Mouse (Mus musculus) midbrain, embryonic 16.5 days (tissue): ENCODE data around the gene Cacna1d. TPM values are rescaled to one million over a fixed set of nuclear protein-coding genes. Genes with fewer than 3 reads are reported as not detected.
A peak's percentile ranks its signal among the peaks of the same experiment; 100 is the strongest.

Experiments used
- ATAC-seq: fragments of 200-750 bp; cut with Nextera tagmentation; 2 replicates; pipeline ENCODE4 v1.8.0; 2017; ENCODE audit warnings: moderate TSS enrichment
- H3K27ac ChIP-seq: fragments of 300-500 bp; sonication (generic); 2 replicates; pipeline ENCODE4 v1.5.1; 2014; ENCODE audit warnings: mild to moderate bottlenecking, low read length, mixed read lengths
- H3K27me3 ChIP-seq: fragments of 300-500 bp; sonication (generic); 2 replicates; pipeline ENCODE4 v1.6.1; 2014; ENCODE audit warnings: low read depth, low read length, mixed read lengths; ENCODE audit not compliant: control insufficient read depth, insufficient read depth
- H3K36me3 ChIP-seq: fragments of 300-500 bp; sonication (generic); 2 replicates; pipeline ENCODE4 v1.6.1; 2014; ENCODE audit warnings: mild to moderate bottlenecking, low read length, moderate library complexity, mixed read lengths; ENCODE audit not compliant: control insufficient read depth, insufficient read depth
- H3K4me1 ChIP-seq: fragments of 300-500 bp; sonication (generic); 2 replicates; pipeline ENCODE4 v1.6.1; 2014; ENCODE audit warnings: mild to moderate bottlenecking, low read length, mixed read lengths; ENCODE audit not compliant: control insufficient read depth, insufficient read depth
- H3K4me2 ChIP-seq: fragments of 300-500 bp; sonication (generic); 2 replicates; pipeline ENCODE4 v1.6.1; 2014; ENCODE audit warnings: mild to moderate bottlenecking, low read length, mixed read lengths
- H3K4me3 ChIP-seq: fragments of 300-500 bp; sonication (generic); 2 replicates; pipeline ENCODE4 v1.5.1; 2014; ENCODE audit warnings: low read depth, mild to moderate bottlenecking, low read length, moderate library complexity, mixed read lengths
- H3K9ac ChIP-seq: fragments of 300-500 bp; sonication (generic); 2 replicates; pipeline ENCODE4 v1.6.1; 2014; ENCODE audit warnings: low read depth, low read length, mixed read lengths
- H3K9me3 ChIP-seq: fragments of 300-500 bp; sonication (generic); replicated peaks from 2 replicates; pipeline ENCODE4 v1.6.1; 2014; ENCODE audit warnings: mild to moderate bottlenecking, low read length, mixed read lengths; ENCODE audit not compliant: control insufficient read depth, poor library complexity, severe bottlenecking
- WGBS: fragments of 180-500 bp; shearing (Covaris S2); extraction: QIAGEN DNeasy Blood & Tissue Kit; methylation state at CpG from one replicate; pipeline ENCODE4 v1.1.7; 2014; 5-methylcytosine and 5-hydroxymethylcytosine counted together
- polyA plus RNA-seq: library from polyadenylated mRNA; unstranded; fragments of >200 nt; fragmentation: Nextera tagmentation; extraction: Ambion mirVana; gene quantifications from 2 replicates; pipeline ENCODE4 v1.2.1, GENCODE M21; 2015

Cacna1d gene
- polyA plus RNA-seq = 10.5 and 12.4 TPM in 2 replicates

GRCm38 (mm10) chr14:30491342-30491741, at the start of gene Cacna1d:
Cacna1d (minus strand) TSS chr14:30491455.
- Histone ChIP-seq H3K4me3 (no peak within 1 kb of the TSS), H3K4me1 (no peaks in the 10 kb centered on the region), H3K9me3 (no peaks in the 10 kb centered on the region), H3K27me3 (no peaks in the 10 kb centered on the region), H3K36me3 (peaks cover 20% of the 10 kb centered on the region; the same call in 1 of the 2 replicates), H3K27ac (no peak within 1 kb of the TSS), H3K4me2 (no peak within 1 kb of the TSS), H3K9ac (no peak within 1 kb of the TSS)
- WGBS = 91% methylated on average over 9 of the region's 9 CpGs
- no peak for ATAC-seq

DNA sequence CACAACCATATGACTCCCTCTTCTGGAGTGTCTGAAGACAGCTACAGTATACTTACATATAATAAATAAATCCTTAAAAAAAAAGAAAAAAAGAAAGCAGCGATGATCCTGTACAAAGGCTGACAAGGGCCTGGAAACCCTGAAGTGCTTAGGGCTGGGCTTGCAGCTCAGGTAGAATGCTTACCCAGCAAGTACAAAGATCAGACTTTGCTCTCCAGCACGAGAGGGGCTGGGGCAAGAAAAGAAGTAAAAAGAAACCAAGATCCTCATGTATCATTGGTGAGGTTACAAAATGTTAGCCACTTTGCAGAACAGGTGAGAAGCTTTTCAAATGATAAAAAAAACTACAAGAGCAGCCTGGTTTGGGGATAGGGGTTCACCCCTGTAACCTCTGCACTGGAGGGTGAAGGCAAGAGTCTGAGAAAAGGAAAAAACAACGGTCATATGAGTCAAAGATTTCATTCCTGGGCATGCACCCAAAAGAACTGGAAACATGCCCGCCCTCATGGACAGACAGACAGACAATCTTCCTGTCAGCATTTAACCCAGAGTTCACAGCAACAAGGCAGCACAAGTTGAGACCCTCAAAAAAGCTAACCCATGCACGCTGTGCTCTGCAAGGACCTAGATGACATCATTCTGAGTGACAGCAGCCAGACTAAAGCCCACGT, 42.7 kb upstream of the Cacna1d start:
- Histone ChIP-seq H3K27ac (no peak overlapping the region), H3K4me2 (no peak overlapping the region), H3K4me1 (no peaks in the 10 kb centered on the region; the same call in 1 of the 2 replicates), H3K9me3 (no peaks in the 10 kb centered on the region), H3K36me3 (no peaks in the 10 kb centered on the region; the same call in 1 of the 2 replicates), H3K4me3 (no peak overlapping the region), H3K9ac (no peak overlapping the region), H3K27me3 (no peaks in the 10 kb centered on the region)
- ATAC-seq = no peak
- 84% methylated on average over 6 of the region's 6 CpGs for WGBS

DNA sequence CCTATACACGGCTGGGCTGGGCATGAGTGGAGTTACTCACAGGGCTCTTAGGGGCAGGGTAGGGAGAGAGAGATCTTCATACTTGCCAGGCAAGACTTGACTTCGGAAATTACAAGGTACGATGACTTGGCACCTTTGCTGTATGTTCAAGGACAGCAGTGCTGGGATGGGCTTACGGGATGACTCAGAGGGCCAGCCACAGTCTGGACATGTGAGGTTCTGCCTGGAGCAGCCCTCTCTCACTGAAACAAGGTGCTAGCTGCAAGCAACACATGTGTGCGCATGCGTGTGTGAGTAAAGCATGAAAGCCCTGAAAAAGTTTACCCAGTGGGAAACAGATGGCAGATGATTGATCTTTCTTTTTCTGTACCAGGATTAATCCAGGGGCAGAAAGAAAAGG, 40.6 kb upstream of the Cacna1d start:
- Histone ChIP-seq H3K4me1 (no peaks in the 10 kb centered on the region; the same call in 1 of the 2 replicates), H3K4me3 (no peak overlapping the region), H3K27me3 (no peaks in the 10 kb centered on the region), H3K36me3 (peaks cover 3% of the 10 kb centered on the region), H3K9ac (no peak overlapping the region), H3K27ac (no peak overlapping the region), H3K9me3 (no peaks in the 10 kb centered on the region), H3K4me2 (no peak overlapping the region)
- ATAC-seq = no peak
- WGBS = 93% methylated on average over 6 of the region's 6 CpGs

- ATAC-seq = no peak
- WGBS = 66% methylated on average over 5 of the region's 5 CpGs
Observed at GRCm38 (mm10) chr14:30531431-30531830, 40.2 kb upstream of the Cacna1d start.

DNA sequence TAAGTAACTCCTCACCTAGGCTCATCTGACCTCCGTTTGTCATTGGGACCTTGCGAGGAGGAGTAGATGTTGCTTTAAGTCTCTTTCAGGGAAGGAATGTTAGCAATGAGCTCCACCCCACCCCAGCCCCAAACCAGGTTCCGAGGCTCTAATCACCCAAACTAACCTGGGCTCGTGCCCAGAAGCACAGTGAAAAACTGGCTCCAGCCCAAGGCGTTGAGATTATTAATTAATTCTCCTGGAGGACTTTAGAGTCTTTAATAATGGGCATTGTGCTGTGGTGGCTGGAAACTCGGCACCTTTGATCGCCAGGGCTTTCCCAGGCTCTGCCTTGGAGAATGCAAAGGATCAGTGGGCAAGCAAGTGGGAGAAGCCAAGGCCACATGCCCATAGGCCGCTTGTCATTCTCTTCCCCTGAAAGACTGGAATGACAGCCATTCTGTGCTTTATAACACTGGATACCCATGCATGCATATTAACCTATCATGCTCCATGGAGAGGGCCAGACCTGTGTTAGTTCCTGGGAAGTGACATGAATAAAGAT, 39.5 kb upstream of the Cacna1d start:
- Histone ChIP-seq H3K27ac (no peak overlapping the region), H3K4me3 (no peak overlapping the region), H3K36me3 (peaks cover 11% of the 10 kb centered on the region), H3K4me1 (no peaks in the 10 kb centered on the region; the same call in 1 of the 2 replicates), H3K9ac (no peak overlapping the region), H3K4me2 (no peak overlapping the region), H3K27me3 (no peaks in the 10 kb centered on the region), H3K9me3 (no peaks in the 10 kb centered on the region)
- 0 out of 2 replicates have a peak, but pooled peaks have one; percentile 51 for ATAC-seq
- 55% methylated on average over 8 of the region's 8 CpGs for WGBS

More at GRCm38 (mm10) chr14:30531431-30531830, 40.2 kb upstream of the Cacna1d start:
- H3K4me3 ChIP-seq = no peak overlapping the region
- H3K9me3 ChIP-seq = no peaks in the 10 kb centered on the region
- H3K9ac ChIP-seq = no peak overlapping the region
- peaks cover 6% of the 10 kb centered on the region for H3K36me3 ChIP-seq
- H3K27me3 ChIP-seq = no peaks in the 10 kb centered on the region
- H3K4me2 ChIP-seq = no peak overlapping the region
- H3K4me1 ChIP-seq = no peaks in the 10 kb centered on the region; the same call in 1 of the 2 replicates
- no peak overlapping the region for H3K27ac ChIP-seq

- no peak overlapping the region for H3K9ac ChIP-seq
- no peaks in the 10 kb centered on the region; the same call in 1 of the 2 replicates for H3K4me1 ChIP-seq
- H3K4me3 ChIP-seq = no peak overlapping the region
- no peak overlapping the region for H3K27ac ChIP-seq
- H3K27me3 ChIP-seq = no peaks in the 10 kb centered on the region
- H3K4me2 ChIP-seq = no peak overlapping the region
- no peaks in the 10 kb centered on the region for H3K9me3 ChIP-seq
- H3K36me3 ChIP-seq = peaks cover 11% of the 10 kb centered on the region
- ATAC-seq = no peak
- 96% methylated on average over 12 of the region's 12 CpGs for WGBS
Observed at GRCm38 (mm10) chr14:30529454-30529853, 38.2 kb upstream of the Cacna1d start.

DNA sequence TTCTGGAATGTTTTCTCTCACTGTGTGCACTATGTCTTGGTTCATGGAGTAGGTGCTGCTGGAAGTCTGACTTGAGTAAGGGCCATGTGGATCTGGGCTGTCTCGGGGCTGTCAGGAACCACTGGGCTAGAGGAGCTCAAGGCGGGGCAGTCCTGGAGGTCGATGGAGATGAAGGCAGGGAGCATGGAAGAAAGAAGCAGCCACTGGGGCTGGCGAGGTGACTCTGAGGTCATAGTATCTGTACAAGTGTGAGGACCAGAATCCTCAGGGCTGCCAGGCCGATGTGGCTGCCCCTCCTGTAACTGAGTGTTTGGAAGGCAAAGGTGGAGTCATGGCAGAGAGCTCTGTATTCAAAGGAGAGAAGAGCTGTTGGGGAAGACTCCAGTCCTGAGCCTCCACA, 37.7 kb upstream of the Cacna1d start:
- no peak overlapping the region for H3K4me3 ChIP-seq
- H3K27me3 ChIP-seq = no peaks in the 10 kb centered on the region
- H3K36me3 ChIP-seq = peaks cover 11% of the 10 kb centered on the region
- no peaks in the 10 kb centered on the region; the same call in 1 of the 2 replicates for H3K4me1 ChIP-seq
- H3K27ac ChIP-seq = no peak overlapping the region
- WGBS = 89% methylated on average over 5 of the region's 5 CpGs
- H3K4me2 ChIP-seq = no peak overlapping the region
- no peak overlapping the region for H3K9ac ChIP-seq
- no peak for ATAC-seq
- no peaks in the 10 kb centered on the region for H3K9me3 ChIP-seq

DNA sequence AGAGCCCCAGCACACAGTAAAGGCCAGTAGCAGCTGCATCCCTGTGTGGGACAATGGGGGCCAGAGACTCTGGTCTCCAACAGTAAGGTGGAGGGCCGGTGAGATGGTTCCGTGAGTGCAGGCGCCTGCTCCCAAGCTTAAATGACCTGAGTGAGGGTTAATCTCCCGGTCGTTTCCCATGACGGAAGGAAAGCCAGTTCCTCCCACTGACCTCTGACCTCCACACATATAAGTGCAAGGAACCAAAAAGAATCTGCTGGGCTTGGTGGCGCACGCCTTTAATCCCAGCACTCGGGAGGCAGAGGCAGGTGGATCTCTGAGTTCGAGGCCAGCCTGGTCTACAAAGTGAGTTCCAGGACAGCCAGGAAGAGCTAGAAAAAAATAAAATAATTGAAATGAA, 37.1 kb upstream of the Cacna1d start:
- Histone ChIP-seq H3K27me3 (no peaks in the 10 kb centered on the region), H3K4me1 (no peaks in the 10 kb centered on the region; the same call in 1 of the 2 replicates), H3K9ac (no peak overlapping the region), H3K36me3 (peaks cover 15% of the 10 kb centered on the region), H3K27ac (no peak overlapping the region), H3K9me3 (no peaks in the 10 kb centered on the region), H3K4me3 (no peak overlapping the region), H3K4me2 (no peak overlapping the region)
- 87% methylated on average over 10 of the region's 10 CpGs for WGBS
- no peak for ATAC-seq

- 82% methylated on average over 6 of the region's 6 CpGs for WGBS
- Histone ChIP-seq H3K4me1 (no peaks in the 10 kb centered on the region), H3K36me3 (peaks cover 45% of the 10 kb centered on the region), H3K9ac (no peak overlapping the region), H3K27ac (no peak overlapping the region), H3K4me2 (no peak overlapping the region), H3K4me3 (no peak overlapping the region), H3K9me3 (no peaks in the 10 kb centered on the region), H3K27me3 (no peaks in the 10 kb centered on the region)
- ATAC-seq = no peak
Observed at GRCm38 (mm10) chr14:30523356-30523755, 32.1 kb upstream of the Cacna1d start.
